Mouse (Mus musculus) neural tube, embryonic 12.5 days (tissue): ENCODE measurements around the gene Taf6. TPM values are rescaled to one million over a fixed set of nuclear protein-coding genes. Genes with fewer than 3 reads are reported as not detected.
"Not testable (repeated sequence)": the region's sequence is repeated elsewhere in the genome, so short reads cannot be mapped to it uniquely, and the experiment has no call there.

Experiments
- ATAC-seq: fragments of 200-750 bp; cut with Nextera tagmentation; 2 replicates; pipeline ENCODE4 v1.8.0; 2017; ENCODE audit warnings: low read depth, mild to moderate bottlenecking, moderate TSS enrichment, moderate library complexity; ENCODE audit not compliant: low FRiP score
- H3K27ac ChIP-seq: fragments of 300-500 bp; sonication (generic); 2 replicates; pipeline ENCODE4 v1.5.1; 2016
- H3K27me3 ChIP-seq: fragments of 300-500 bp; sonication (generic); replicated peaks from 2 replicates; pipeline ENCODE4 v1.6.1; 2016; ENCODE audit warnings: mild to moderate bottlenecking
- H3K36me3 ChIP-seq: fragments of 300-500 bp; sonication (generic); 2 replicates; pipeline ENCODE4 v1.6.1; 2016; ENCODE audit warnings: mild to moderate bottlenecking
- H3K4me1 ChIP-seq: fragments of 300-500 bp; sonication (generic); 2 replicates; pipeline ENCODE4 v1.6.1; 2016
- H3K4me2 ChIP-seq: fragments of 300-500 bp; sonication (generic); replicated peaks from 2 replicates; pipeline ENCODE4 v1.6.1; 2016; ENCODE audit warnings: mild to moderate bottlenecking
- H3K4me3 ChIP-seq: fragments of 300-500 bp; sonication (generic); 2 replicates; pipeline ENCODE4 v1.5.1; 2016
- H3K9ac ChIP-seq: fragments of 300-500 bp; sonication (generic); 2 replicates; pipeline ENCODE4 v1.6.1; 2016; ENCODE audit warnings: mild to moderate bottlenecking
- H3K9me3 ChIP-seq: fragments of 300-500 bp; sonication (generic); 2 replicates; pipeline ENCODE4 v1.6.1; 2016; ENCODE audit warnings: mild to moderate bottlenecking
- WGBS: fragments of 180-500 bp; shearing (Covaris S2); methylation state at CpG from one replicate; pipeline ENCODE4 v1.1.7; 2016; 5-methylcytosine and 5-hydroxymethylcytosine counted together
- polyA plus RNA-seq: library from polyadenylated mRNA; unstranded; fragments of >200 nt; fragmentation: Nextera tagmentation; extraction: Ambion mirVana; gene quantifications from 2 replicates; pipeline ENCODE4 v1.2.1, GENCODE M21; 2016

The Taf6 gene
- 102 and 112 TPM in 2 replicates for polyA plus RNA-seq

DNA sequence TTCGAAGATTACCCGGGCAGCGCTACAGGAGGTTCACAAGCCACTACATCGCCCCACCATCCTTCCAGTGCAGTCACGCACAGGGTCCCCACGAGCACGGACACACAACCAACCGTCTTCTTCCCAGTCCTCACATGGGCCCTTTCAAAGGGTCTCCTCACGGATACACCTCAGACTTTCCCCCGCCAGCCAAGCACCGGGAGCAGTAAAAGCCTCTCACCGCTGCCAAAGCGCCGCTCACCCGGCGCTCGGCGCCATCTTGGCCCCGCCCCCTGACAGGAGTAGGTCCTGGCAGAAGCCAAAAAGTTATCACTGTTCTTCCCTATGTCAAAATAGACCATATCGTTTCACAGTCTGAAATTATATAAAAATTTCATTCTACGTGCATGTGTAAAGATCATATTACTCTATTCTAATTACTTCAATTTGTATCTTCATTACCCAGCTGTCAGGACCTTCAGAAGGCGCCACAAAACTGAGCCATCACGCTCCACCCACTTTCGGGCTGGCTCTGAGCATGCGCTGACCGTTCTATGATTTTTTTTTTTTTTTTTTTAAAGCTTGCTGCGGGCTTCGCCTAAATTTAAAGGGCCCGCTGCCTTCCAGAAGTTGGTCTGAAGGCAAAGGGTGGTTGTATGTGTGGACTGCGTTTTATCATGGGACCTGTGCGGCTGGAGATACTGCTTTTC lies at the start of gene Taf6, which contains the start of gene Cnpy4:
Taf6 (minus strand) TSS at position 502 of the 689 bp plus-strand sequence.
Cnpy4 (plus strand) TSS at position 536 of the 689 bp plus-strand sequence.
- under 1% methylated on average over 31 of the region's 31 CpGs for WGBS
- peak; percentile 84 for ATAC-seq

DNA sequence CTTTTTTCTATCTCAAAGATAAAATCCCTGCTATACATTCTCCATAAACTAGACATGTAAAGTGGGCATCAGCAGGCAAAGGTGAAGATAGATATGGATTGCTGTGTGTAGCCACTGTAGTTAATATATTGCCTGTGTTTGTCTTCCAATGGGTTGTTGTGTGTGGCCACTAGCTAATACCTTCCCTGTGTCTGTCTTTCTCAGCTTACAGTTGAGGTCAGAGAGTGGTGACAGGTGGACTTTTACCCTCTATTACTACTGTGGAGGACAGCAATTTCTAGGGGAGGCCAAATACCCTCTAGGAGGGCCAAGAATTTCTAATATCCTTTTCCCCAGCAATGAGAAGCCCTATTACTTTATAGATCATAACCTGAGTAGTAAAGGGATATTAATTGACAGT lies 47.0 kb upstream of the Taf6 start:
- H3K36me3 ChIP-seq = no peaks in the 10 kb centered on the region
- no peak overlapping the region for H3K4me2 ChIP-seq
- no peaks in the 10 kb centered on the region for H3K27me3 ChIP-seq
- no peaks in the 10 kb centered on the region for H3K4me1 ChIP-seq
- ATAC-seq = no peak
- H3K9me3 ChIP-seq = no peaks in the 10 kb centered on the region
- no peak overlapping the region for H3K4me3 ChIP-seq
- H3K9ac ChIP-seq = no peak overlapping the region
- H3K27ac ChIP-seq = no peak overlapping the region

More for the DNA sequence above, at the start of gene Taf6, which contains the start of gene Cnpy4:
- Histone ChIP-seq H3K9me3 (no peaks in the 10 kb centered on the region), H3K4me1 (peaks cover 16% of the 10 kb centered on the region), H3K4me3 (peak within 1 kb of the TSS; percentile 73), H3K9ac (peak within 1 kb of the TSS; percentile 73), H3K27me3 (no peaks in the 10 kb centered on the region), H3K27ac (no peak within 1 kb of the TSS), H3K36me3 (peaks cover 44% of the 10 kb centered on the region), H3K4me2 (peak within 1 kb of the TSS; percentile 72)

DNA sequence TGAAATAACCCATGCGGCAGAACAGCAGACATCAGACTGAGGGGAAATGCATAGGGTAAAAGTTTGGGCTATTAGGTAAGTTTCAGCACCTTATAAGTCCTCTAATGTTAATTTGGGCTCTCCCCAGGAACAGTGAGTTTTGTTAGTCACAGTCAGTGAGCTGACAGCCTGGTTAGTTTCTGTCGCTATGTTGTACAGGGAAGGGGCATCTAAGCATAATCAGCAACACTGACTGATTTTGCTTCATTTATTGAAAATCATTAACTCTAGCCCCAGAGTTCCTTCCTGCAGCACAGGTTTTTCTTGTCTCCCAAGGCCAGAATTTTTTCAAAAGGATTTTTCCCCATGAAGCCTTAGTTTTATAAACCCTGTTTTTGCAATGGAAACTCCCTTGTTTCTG lies 46.5 kb upstream of the Taf6 start:
- Histone ChIP-seq H3K27me3 (no peaks in the 10 kb centered on the region), H3K27ac (no peak overlapping the region), H3K36me3 (no peaks in the 10 kb centered on the region), H3K9ac (no peak overlapping the region), H3K4me3 (no peak overlapping the region), H3K4me1 (no peaks in the 10 kb centered on the region), H3K4me2 (no peak overlapping the region), H3K9me3 (no peaks in the 10 kb centered on the region)
- WGBS = 82% methylated on average over 2 of the region's 2 CpGs
- no peak for ATAC-seq

DNA sequence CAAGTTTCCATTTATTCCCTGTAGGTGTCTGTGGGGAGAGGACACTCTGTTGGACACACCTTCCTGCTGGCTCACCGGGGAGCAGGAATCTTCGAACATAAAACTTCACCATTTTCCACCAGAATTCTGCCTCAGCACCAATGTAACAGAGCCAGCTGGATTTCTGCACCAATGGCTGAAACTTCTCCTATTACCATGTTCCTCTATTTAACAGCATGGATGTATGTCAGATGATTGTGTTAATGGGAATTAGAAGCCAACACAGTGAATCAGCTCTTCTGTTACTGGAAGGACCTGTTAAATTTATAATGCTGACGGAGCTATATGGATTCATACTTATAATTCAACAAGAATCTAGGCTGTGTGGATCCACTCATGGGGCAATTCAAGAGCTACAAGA lies 42.3 kb upstream of the Taf6 start:
- WGBS = 90% methylated on average over 3 of the region's 3 CpGs
- H3K9me3 ChIP-seq = no peaks in the 10 kb centered on the region
- no peak overlapping the region for H3K9ac ChIP-seq
- no peak overlapping the region for H3K4me3 ChIP-seq
- H3K4me1 ChIP-seq = no peaks in the 10 kb centered on the region
- no peaks in the 10 kb centered on the region for H3K36me3 ChIP-seq
- H3K27ac ChIP-seq = no peak overlapping the region
- H3K27me3 ChIP-seq = no peaks in the 10 kb centered on the region
- no peak overlapping the region for H3K4me2 ChIP-seq
- no peak for ATAC-seq

DNA sequence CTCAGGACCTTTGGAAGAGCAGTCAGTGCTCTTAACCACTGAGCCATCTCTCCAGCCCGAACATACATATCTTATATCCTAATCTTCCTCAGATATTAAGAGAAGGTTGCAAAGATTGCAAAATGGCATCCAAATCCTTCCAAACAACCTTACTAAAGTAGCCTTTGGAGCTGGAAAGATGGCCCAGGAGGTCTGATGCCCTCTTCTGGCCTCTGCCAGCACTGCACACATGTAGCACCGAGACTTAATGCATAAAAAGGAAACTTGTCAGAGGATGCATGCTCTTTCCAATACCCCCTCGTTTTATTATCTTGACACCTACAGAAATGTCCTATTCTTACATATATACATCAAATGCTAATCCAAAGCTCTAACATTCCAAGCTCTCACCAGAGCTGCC lies 40.8 kb upstream of the Taf6 start:
- WGBS = 58% methylated on average over 3 of the region's 3 CpGs

DNA sequence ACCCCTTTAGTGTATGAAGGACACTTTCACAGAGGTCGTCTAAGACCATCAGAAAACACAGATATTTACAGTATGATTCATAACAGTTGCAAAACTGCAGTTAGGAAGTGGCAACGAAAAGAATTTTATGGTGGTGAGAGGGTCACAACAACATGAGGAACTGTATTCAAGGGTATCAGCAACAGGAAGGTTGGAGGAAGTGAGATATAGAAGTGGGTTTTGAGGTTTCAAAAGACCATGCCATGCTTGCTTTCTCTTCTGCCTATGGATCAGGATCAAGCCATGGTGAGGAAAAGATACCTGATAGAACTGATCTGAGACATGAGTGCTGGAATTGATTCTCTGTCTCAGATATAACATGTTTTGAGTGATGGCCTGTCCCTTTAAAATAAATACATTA lies 40.1 kb upstream of the Taf6 start:
- H3K9ac ChIP-seq = no peak overlapping the region

More for the DNA sequence above, 40.8 kb upstream of the Taf6 start:
- no peaks in the 10 kb centered on the region for H3K4me1 ChIP-seq
- no peaks in the 10 kb centered on the region for H3K36me3 ChIP-seq
- no peak overlapping the region for H3K27ac ChIP-seq
- no peaks in the 10 kb centered on the region for H3K27me3 ChIP-seq
- ATAC-seq = no peak
- no peaks in the 10 kb centered on the region for H3K9me3 ChIP-seq
- no peak overlapping the region for H3K4me2 ChIP-seq
- H3K4me3 ChIP-seq = no peak overlapping the region
- H3K9ac ChIP-seq = no peak overlapping the region

DNA sequence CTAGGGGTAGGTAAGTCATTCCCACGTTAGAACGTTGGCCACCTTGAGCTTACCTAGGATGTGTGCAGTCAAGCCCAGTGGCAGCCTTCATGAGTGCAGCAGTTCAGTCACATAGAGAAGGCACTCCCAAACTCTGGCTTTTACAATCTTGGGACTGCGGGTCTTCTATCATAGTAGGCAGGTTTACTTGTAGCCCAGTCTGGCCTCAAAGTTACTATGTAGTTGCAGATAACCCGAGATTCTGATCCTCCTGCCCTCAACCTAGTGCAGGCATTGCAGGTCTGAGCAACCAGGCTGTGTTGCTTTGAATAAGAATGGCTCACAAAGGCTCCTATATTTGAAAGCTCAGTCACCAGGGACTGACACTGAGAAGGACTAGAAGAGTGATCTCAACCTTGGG lies 39.2 kb upstream of the Taf6 start:
- 89% methylated on average over 4 of the region's 4 CpGs for WGBS
- no peaks in the 10 kb centered on the region for H3K27me3 ChIP-seq
- no peaks in the 10 kb centered on the region for H3K9me3 ChIP-seq
- no peak overlapping the region for H3K4me2 ChIP-seq
- H3K9ac ChIP-seq = no peak overlapping the region
- H3K36me3 ChIP-seq = no peaks in the 10 kb centered on the region
- no peak overlapping the region for H3K4me3 ChIP-seq
- no peaks in the 10 kb centered on the region for H3K4me1 ChIP-seq
- H3K27ac ChIP-seq = no peak overlapping the region
- ATAC-seq = no peak

More for the DNA sequence above, 40.1 kb upstream of the Taf6 start:
- Histone ChIP-seq H3K27ac (no peak overlapping the region), H3K27me3 (no peaks in the 10 kb centered on the region), H3K4me3 (no peak overlapping the region), H3K4me1 (no peaks in the 10 kb centered on the region), H3K9me3 (no peaks in the 10 kb centered on the region), H3K4me2 (no peak overlapping the region), H3K36me3 (no peaks in the 10 kb centered on the region)
- no peak for ATAC-seq
- 76% methylated on average over 2 of the region's 2 CpGs for WGBS

DNA sequence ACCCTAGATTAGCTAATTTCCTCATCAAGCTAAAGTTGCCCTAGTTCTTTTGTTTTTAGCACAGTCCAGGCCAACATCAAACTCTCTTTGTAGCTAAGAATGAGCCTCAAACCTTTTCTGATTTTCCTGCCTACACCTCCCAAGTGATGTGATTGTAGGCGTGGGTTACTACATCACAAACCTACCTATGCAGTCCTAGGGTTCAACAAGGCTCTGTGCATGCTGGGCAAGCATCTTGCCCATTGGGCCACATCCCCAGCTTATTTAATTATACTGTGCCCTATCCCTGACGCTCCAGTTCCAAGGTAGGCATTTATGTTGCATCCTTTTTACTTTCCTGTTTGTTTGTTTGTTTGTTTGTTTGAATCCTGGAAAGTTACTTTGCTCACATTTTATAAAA lies 38.4 kb upstream of the Taf6 start, which contains the start of gene Nxpe5:
Nxpe5 (plus strand) TSS at position 199 of the 400 bp plus-strand sequence.
- H3K9me3 ChIP-seq = no peaks in the 10 kb centered on the region
- ATAC-seq = no peak
- WGBS = 59% methylated on average over 2 of the region's 2 CpGs
- H3K27ac ChIP-seq = no peak within 1 kb of the TSS
- H3K4me2 ChIP-seq = no peak within 1 kb of the TSS
- H3K27me3 ChIP-seq = no peaks in the 10 kb centered on the region
- H3K4me1 ChIP-seq = no peaks in the 10 kb centered on the region
- H3K4me3 ChIP-seq = no peak within 1 kb of the TSS
- no peak within 1 kb of the TSS for H3K9ac ChIP-seq
- no peaks in the 10 kb centered on the region for H3K36me3 ChIP-seq

DNA sequence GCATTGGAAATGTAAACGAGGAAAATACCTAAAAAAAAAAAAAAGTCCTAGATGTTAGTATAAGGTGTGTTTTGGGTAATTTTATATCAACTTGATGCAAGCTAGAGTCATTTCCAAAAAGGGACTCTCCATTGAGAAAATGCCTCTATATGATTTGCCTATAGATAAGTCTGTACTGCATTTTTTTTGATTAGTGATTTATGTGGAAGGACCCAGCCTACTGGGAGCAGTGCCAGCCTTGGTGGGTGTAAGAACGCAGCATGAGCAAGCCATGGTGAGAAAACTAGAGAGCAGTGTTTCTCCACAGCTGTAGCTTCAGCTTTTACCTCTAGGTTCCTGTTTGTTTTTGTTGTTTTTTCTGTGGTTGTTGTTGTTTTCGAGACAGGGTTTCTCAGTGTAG lies 36.0 kb upstream of the Taf6 start:
- no peaks in the 10 kb centered on the region for H3K4me1 ChIP-seq
- no peaks in the 10 kb centered on the region for H3K36me3 ChIP-seq
- ATAC-seq = no peak
- no peaks in the 10 kb centered on the region for H3K9me3 ChIP-seq
- H3K27ac ChIP-seq = no peak overlapping the region
- H3K27me3 ChIP-seq = no peaks in the 10 kb centered on the region
- H3K4me3 ChIP-seq = no peak overlapping the region
- H3K4me2 ChIP-seq = no peak overlapping the region
- no peak overlapping the region for H3K9ac ChIP-seq
- 68% methylated on average over 3 of the region's 3 CpGs for WGBS

DNA sequence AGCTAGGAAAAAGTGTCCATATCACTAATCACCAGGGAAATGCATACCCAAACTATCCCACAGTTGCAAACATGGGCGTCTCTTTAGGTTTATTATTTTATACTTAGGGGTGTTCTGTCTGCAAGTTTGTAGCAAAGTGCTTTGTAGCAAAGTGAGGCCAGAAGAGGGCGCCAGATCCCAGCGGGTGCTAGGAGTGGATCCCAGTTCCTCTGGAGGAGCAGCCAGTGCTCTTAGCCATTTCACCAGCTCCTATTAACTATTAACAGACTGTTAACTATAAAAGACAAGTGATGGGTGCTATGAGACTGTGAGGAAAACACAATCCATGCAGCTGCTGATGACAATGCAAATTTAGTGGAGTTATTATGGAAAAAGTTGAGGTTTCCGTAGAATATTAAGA lies 34.9 kb upstream of the Taf6 start:
- no peak overlapping the region for H3K9ac ChIP-seq
- no peak overlapping the region for H3K4me3 ChIP-seq
- H3K27ac ChIP-seq = no peak overlapping the region
- WGBS = 31% methylated on average over 4 of the region's 4 CpGs
- H3K9me3 ChIP-seq = peaks cover 5% of the 10 kb centered on the region
- no peaks in the 10 kb centered on the region for H3K4me1 ChIP-seq
- no peak for ATAC-seq
- H3K36me3 ChIP-seq = no peaks in the 10 kb centered on the region
- no peak overlapping the region for H3K4me2 ChIP-seq
- H3K27me3 ChIP-seq = no peaks in the 10 kb centered on the region

DNA sequence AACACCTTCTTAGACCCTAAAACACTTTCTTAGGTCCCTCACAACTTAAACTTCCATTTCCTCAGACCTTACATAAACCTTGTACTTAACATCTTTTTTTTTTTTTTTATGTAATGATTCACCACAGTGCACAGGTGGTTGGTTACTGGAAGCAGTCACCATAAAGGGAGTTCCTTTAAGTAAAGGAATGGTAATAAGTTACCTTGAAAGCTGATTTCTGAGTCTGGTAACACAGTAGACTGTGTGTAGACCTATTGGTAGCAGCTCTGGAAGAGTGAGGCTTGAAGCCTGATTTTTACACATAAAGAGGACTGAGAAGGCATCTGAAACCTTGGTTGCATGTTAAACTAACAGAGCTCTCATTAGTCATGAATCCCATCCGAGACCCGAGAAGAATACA lies 32.6 kb upstream of the Taf6 start:
- Histone ChIP-seq H3K4me3 (no peak overlapping the region), H3K27ac (no peak overlapping the region), H3K4me1 (no peaks in the 10 kb centered on the region), H3K9me3 (peaks cover 16% of the 10 kb centered on the region), H3K9ac (no peak overlapping the region), H3K27me3 (no peaks in the 10 kb centered on the region), H3K4me2 (no peak overlapping the region), H3K36me3 (no peaks in the 10 kb centered on the region)
- no peak for ATAC-seq
- 86% methylated on average over 2 of the region's 2 CpGs for WGBS

DNA sequence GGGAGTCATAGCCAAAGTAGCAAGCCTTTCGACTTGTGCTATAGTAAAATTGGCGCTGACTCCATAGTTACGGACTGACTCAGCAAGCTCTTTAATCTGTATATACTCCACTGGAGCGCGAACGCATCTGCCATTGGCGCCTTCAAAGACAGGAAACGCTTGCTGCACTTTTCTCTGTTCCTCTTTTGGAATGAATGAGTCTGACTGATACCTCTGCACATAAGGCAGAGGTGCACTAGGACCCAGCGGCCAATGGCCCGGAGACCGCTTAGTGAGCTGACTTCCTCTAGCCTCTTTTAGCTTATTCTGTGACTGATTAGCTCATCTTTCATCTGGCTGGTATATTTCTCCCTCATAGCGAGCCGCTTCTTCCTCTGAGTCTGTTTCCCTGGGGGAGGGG lies 29.4 kb upstream of the Taf6 start:
- H3K9ac ChIP-seq, H3K4me1 ChIP-seq, H3K27ac ChIP-seq, H3K36me3 ChIP-seq, ATAC-seq, H3K4me2 ChIP-seq, H3K27me3 ChIP-seq, H3K4me3 ChIP-seq: not testable (repeated sequence)
- 94% methylated on average over 13 of the region's 13 CpGs for WGBS
- peaks cover 16% of the 10 kb centered on the region for H3K9me3 ChIP-seq

DNA sequence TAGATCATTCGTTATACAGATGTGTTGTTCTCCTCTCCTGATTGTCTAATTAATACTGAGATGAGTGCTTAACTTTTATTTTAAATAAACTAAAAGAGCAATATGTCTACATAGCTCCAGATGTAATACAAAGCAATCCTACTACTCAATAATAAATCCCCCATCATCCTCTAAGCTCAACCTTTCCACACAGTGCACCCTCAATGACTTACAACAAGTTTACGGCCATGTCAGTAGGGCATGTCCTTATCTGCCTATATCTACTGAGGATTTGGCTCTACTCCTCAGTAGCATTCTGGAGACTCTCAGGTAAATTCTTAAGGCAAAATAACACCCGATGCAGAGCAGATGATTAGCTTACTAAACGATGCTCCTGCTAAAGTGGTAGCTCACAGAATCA lies 20.6 kb upstream of the Taf6 start:
- no peak overlapping the region for H3K27ac ChIP-seq
- H3K4me2 ChIP-seq = no peak overlapping the region
- no peak overlapping the region for H3K4me3 ChIP-seq
- H3K4me1 ChIP-seq = no peaks in the 10 kb centered on the region
- H3K9me3 ChIP-seq = no peaks in the 10 kb centered on the region
- no peaks in the 10 kb centered on the region for H3K27me3 ChIP-seq
- H3K36me3 ChIP-seq = no peaks in the 10 kb centered on the region
- 86% methylated on average over 4 of the region's 4 CpGs for WGBS
- no peak for ATAC-seq
- H3K9ac ChIP-seq = no peak overlapping the region
